Mouse (Mus musculus) liver, adult 2 months (tissue): ENCODE data around the gene Nle1. TPM values are rescaled to one million over a fixed set of nuclear protein-coding genes. Genes with fewer than 3 reads are reported as not detected.

Experiments used
- DNase-seq: peaks from one replicate; pipeline ENCODE4 v3.0.0-alpha.2; 2011; ENCODE audit warnings: low read depth, low spot score; ENCODE audit errors: extremely low read depth
- H3K27ac ChIP-seq: fragments of 200-500 bp; replicated peaks from 2 replicates; pipeline ENCODE4 v1.5.1; 2012; ENCODE audit warnings: low read depth, mild to moderate bottlenecking, control low read depth, inconsistent platforms, low read length; ENCODE audit not compliant: insufficient read depth
- H3K27me3 ChIP-seq: fragments of 200-500 bp; 2 replicates; pipeline ENCODE4 v1.6.1; 2012; ENCODE audit warnings: mild to moderate bottlenecking, moderate library complexity, low read length, inconsistent platforms; ENCODE audit not compliant: control insufficient read depth, insufficient read depth
- H3K36me3 ChIP-seq: fragments of 200-500 bp; 2 replicates; pipeline ENCODE4 v1.6.1; 2012; ENCODE audit warnings: low read length, inconsistent platforms; ENCODE audit not compliant: control insufficient read depth, insufficient read depth
- H3K4me1 ChIP-seq: fragments of 200-500 bp; 2 replicates; pipeline ENCODE4 v1.6.1; 2011; ENCODE audit warnings: low read length; ENCODE audit not compliant: control insufficient read depth, insufficient read depth
- H3K4me3 ChIP-seq: fragments of 200-500 bp; 2 replicates; pipeline ENCODE4 v1.5.1; 2011; ENCODE audit warnings: low read depth, mild to moderate bottlenecking, control low read depth, low read length, moderate library complexity; ENCODE audit not compliant: insufficient read depth
- H3K79me2 ChIP-seq: fragments of 200-500 bp; 2 replicates; pipeline ENCODE4 v1.6.1; 2012; ENCODE audit warnings: inconsistent platforms, mild to moderate bottlenecking, low read length, moderate library complexity; ENCODE audit not compliant: control insufficient read depth, insufficient read depth
- H3K9ac ChIP-seq: fragments of 200-500 bp; 2 replicates; pipeline ENCODE4 v1.6.1; 2012; ENCODE audit warnings: low read depth, mild to moderate bottlenecking, control low read depth, inconsistent platforms, low read length
- CTCF ChIP-seq: fragments of 200-500 bp; IDR thresholded peaks from 2 replicates; pipeline ENCODE4 v1.5.1; 2011; ENCODE audit warnings: low read depth, low read length, control low read depth
- POLR2A ChIP-seq: fragments of 200-500 bp; IDR thresholded peaks from 2 replicates; pipeline ENCODE4 v1.6.1; 2011; ENCODE audit warnings: low read length, control low read depth; ENCODE audit not compliant: insufficient read depth; ENCODE audit errors: extremely low read depth
- whole genome bisulfite sequencing: fragments of 180-500 bp; shearing (Covaris S2); methylation state at CpG from one replicate; pipeline ENCODE4 v1.1.7; 2018; 5-methylcytosine and 5-hydroxymethylcytosine counted together
- polyA plus RNA-seq: library from polyadenylated mRNA; depleted of rRNA; stranded (reverse); fragments of >200 nt; gene quantifications from 2 replicates; pipeline ENCODE4 v1.2.3, GENCODE M21; 2012
- total RNA-seq: library from RNA; depleted of rRNA; stranded (reverse); fragments of >200 nt; gene quantifications from 2 replicates; pipeline ENCODE4 v1.2.3, GENCODE M21; 2014

The Nle1 gene
- total and polyA plus RNA-seq, 2 experiments = 2.3 to 15.6 TPM

GRCm38 (mm10) chr11:82866850-82867564, 41.2 kb downstream of the Nle1 start:
- Histone ChIP-seq H3K79me2 (peaks cover 19% of the 10 kb centered on the region; the same call in 1 of the 2 replicates), H3K36me3 (no peaks in the 10 kb centered on the region), H3K27me3 (no peaks in the 10 kb centered on the region), H3K27ac (no peak overlapping the region), H3K4me1 (peaks cover 5% of the 10 kb centered on the region), H3K9ac (no peak overlapping the region), H3K4me3 (no peak overlapping the region)
- TF ChIP-seq CTCF = no peak
- no peak for TF ChIP-seq POLR2A
- 50% methylated on average over 7 of the region's 7 CpGs for WGBS
- no peak for DNase-seq

- WGBS = 90% methylated on average over 10 of the region's 10 CpGs
- Histone ChIP-seq H3K36me3 (no peaks in the 10 kb centered on the region), H3K27me3 (no peaks in the 10 kb centered on the region), H3K79me2 (peaks cover 29% of the 10 kb centered on the region; the same call in 1 of the 2 replicates), H3K4me1 (peaks cover 12% of the 10 kb centered on the region), H3K4me3 (no peak overlapping the region), H3K9ac (no peak overlapping the region), H3K27ac (no peak overlapping the region)
- no peak for TF ChIP-seq POLR2A
- TF ChIP-seq CTCF = no peak
- DNase-seq = no peak
Measured at GRCm38 (mm10) chr11:82865957-82866356, 42.3 kb downstream of the Nle1 start.

GRCm38 (mm10) chr11:82863488-82863931, 44.7 kb downstream of the Nle1 start:
- TF ChIP-seq CTCF (no peak), POLR2A (no peak)
- Histone ChIP-seq H3K36me3 (no peaks in the 10 kb centered on the region), H3K27me3 (no peaks in the 10 kb centered on the region), H3K9ac (no peak overlapping the region), H3K4me1 (peaks cover 15% of the 10 kb centered on the region), H3K79me2 (peaks cover 27% of the 10 kb centered on the region; the same call in 1 of the 2 replicates), H3K27ac (no peak overlapping the region), H3K4me3 (no peak overlapping the region)
- no peak for DNase-seq
- 77% methylated on average over 4 of the region's 4 CpGs for WGBS

- peaks cover 18% of the 10 kb centered on the region for H3K4me1 ChIP-seq
- no peaks in the 10 kb centered on the region for H3K36me3 ChIP-seq
- no peak overlapping the region for H3K27ac ChIP-seq
- peaks cover 26% of the 10 kb centered on the region; the same call in 1 of the 2 replicates for H3K79me2 ChIP-seq
- TF ChIP-seq POLR2A = no peak
- TF ChIP-seq CTCF = no peak
- no peak for DNase-seq
- no peaks in the 10 kb centered on the region for H3K27me3 ChIP-seq
- WGBS = 97% methylated on average over 2 of the region's 2 CpGs
- no peak overlapping the region for H3K4me3 ChIP-seq
- H3K9ac ChIP-seq = no peak overlapping the region
Measured at GRCm38 (mm10) chr11:82863059-82863458, 45.2 kb downstream of the Nle1 start.

- TF ChIP-seq CTCF (no peak), POLR2A (no peak)
- Histone ChIP-seq H3K9ac (no peak overlapping the region), H3K27ac (no peak overlapping the region), H3K4me1 (peaks cover 20% of the 10 kb centered on the region), H3K27me3 (no peaks in the 10 kb centered on the region), H3K79me2 (peaks cover 26% of the 10 kb centered on the region; the same call in 1 of the 2 replicates), H3K36me3 (no peaks in the 10 kb centered on the region), H3K4me3 (no peak overlapping the region)
- 92% methylated on average over 9 of the region's 9 CpGs for WGBS
- DNase-seq = no peak
Measured at GRCm38 (mm10) chr11:82862638-82863037, 45.6 kb downstream of the Nle1 start.

GRCm38 (mm10) chr11:82861558-82861957, 46.7 kb downstream of the Nle1 start:
- TF ChIP-seq POLR2A (no peak), CTCF (no peak)
- H3K4me1 ChIP-seq = peaks cover 26% of the 10 kb centered on the region
- no peaks in the 10 kb centered on the region for H3K36me3 ChIP-seq
- DNase-seq = peak; percentile 70
- 29% methylated on average over 8 of the region's 8 CpGs for WGBS
- no peak overlapping the region for H3K4me3 ChIP-seq
- H3K79me2 ChIP-seq = peaks cover 26% of the 10 kb centered on the region; the same call in 1 of the 2 replicates
- H3K27ac ChIP-seq = no peak overlapping the region; the same call in 1 of the 2 replicates
- H3K27me3 ChIP-seq = no peaks in the 10 kb centered on the region
- H3K9ac ChIP-seq = no peak overlapping the region
